Mouse (Mus musculus) thymus, postnatal 10 days (tissue): ENCODE data around the gene Zfpl1.

Experiments used
- DNase-seq, 2 experiments: peaks; one replicate each; pipeline ENCODE4 v3.0.0; 2021; ENCODE audit warnings: low spot score in 2 of 2

Gene Zfpl1

DNA sequence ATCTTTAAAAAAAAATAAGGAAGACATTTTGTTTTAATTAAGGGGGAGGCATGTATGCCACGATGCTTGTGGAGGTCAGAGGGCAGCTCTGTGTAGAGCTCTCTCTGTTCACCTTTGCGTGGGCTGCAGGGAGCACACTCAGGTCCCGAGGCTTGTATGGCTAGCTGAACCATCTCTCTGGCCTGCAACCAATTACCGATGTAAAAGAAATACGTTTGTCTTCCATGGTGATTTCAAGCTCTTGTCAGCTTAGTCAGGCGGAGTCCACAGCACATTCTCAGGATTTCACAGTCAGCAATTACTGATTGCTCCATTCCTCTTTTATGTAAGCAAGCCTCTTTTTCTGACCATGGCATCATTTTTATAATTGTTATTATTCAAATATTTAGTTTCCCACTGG lies 16.4 kb upstream of the Zfpl1 start:
- no peak for DNase-seq

GRCm38 (mm10) chr19:6097847-6098246 lies 13.1 kb upstream of the Zfpl1 start:
- no peak for DNase-seq

DNA sequence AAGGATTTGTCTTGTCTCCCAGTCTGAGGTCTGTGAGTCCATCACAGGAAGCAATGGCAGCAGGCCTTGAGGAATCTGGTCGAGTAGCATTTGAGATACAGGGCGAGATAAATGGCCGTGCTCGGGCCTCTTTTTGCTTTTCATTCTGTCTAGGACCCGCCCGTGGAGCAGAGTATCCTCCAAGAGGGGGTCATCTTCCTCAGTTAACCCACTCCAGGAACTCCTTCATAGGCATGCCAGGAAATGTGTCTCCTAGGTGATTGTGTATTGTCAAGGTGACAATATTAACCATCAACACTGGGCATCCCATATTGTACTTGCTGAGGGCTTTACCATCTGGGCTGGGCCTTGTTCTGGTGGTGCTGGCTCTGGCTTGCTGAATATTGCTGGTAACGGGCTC lies 9.4 kb upstream of the Zfpl1 start, which contains the start of gene AC131692.1:
Gene AC131692.1, plus strand, starts transcription at position 301 of the 400 bp plus-strand sequence.
- no peak for DNase-seq

DNA sequence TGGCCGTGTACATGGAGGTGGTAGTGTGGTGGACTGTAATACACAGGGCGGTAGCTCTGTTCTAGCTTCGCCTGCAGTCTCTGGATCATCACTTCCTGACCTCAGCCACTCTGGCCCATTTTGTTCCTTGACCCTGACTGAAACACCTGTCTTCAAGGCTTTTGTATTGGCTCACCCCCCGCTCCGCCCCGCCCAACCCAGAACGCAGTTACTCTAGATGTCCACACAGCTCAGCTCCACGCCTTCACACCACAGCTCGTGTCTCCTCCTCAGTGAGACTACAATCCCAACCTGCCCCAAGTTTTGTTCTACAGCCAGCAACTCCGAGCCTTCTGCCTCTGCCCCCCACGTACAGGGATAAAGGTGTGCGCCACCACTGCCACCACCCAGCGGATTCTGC lies 4.1 kb upstream of the Zfpl1 start:
- DNase-seq: no peak

GRCm38 (mm10) chr19:6085417-6085879 lies 692 bp upstream of the Zfpl1 start:
- DNase-seq: peak; percentile 52 to 55

GRCm38 (mm10) chr19:6082156-6082555 lies 2.6 kb downstream of the Zfpl1 start, which contains the start of gene Gm28374:
Gene Gm28374, minus strand, starts transcription at chr19:6082256.
- DNase-seq: no peak

DNA sequence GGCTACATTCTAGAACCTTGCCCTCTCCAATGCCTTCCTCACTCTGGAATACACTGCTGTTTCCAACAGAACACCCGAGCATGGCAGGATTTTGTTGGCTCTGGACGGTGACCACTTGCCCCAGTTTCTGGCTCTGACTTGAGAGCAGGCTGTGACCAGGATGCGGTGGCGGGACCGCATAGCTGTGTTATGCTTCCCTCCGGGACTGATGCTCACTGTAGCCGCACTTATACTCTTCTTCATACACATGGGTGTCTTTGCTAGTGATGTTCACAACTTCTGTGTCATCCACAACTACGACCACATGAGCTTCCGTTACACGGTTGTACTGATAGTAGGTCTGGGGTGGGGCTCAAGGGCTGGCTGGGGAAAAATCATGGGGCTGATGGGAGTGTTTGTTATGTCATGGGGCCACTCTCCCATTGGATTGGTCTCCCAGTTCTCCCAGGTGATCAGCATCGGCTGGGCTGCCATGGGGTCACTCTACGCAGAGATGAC lies 4.7 kb downstream of the Zfpl1 start, which contains the start of gene Tmem262:
Gene Tmem262, plus strand, starts transcription at position 51 of the 498 bp plus-strand sequence.
- DNase-seq: no peak

- DNase-seq: peak; percentile 79 to 81
These were observed 8.0 kb downstream of the Zfpl1 start, which contains the start of gene Vps51 for GRCm38 (mm10) chr19:6076564-6077393. Gene Vps51, minus strand, starts transcription at chr19:6077231.

DNA sequence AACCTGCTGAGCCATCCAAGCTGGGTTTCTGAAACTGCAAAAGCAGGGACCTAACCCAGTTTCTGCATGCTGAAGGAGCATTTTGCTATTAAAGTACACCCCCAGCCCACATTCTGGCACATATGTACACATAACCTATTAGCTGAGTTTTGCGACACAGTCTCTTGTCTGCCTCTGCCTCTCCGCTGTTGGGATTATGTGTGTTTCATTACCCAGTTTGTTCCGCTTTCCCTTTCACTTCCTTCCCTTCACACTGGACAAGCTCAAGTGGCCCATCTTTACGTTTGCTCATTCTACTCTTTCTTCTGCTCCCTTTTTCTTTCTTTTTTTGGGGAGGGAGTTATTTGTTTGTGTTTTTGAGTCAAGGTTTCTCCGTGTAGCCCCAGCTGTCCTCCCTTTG lies 10.9 kb downstream of the Zfpl1 start:
- DNase-seq: no peak

GRCm38 (mm10) chr19:6071261-6071660 lies 13.5 kb downstream of the Zfpl1 start:
- no peak for DNase-seq

GRCm38 (mm10) chr19:6070571-6071250 lies 14.0 kb downstream of the Zfpl1 start:
- DNase-seq: no peak

- DNase-seq: no peak
These were observed 14.9 kb downstream of the Zfpl1 start for GRCm38 (mm10) chr19:6069851-6070250.

DNA sequence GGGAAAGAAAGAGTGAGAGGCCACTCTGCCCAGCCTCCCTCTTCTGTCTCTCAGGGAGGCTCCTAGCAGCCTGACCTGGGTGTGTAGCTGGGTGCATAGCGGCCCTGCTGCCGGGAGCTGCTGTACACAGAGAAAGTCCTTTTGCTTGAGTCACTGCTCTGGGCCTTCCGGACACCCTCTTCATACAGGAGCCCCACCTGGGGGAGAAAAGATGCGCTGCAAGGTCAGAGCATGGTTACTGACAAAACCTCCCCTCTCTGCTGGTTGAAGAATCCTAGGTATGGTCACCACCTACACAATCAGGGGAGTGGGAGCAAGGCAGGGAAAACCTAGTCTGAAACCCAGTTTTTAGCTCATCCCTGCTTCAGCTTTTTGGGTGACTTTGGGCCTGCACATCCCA lies 15.8 kb downstream of the Zfpl1 start:
- peak in 1 of 2 experiments; percentile 47 for DNase-seq

DNA sequence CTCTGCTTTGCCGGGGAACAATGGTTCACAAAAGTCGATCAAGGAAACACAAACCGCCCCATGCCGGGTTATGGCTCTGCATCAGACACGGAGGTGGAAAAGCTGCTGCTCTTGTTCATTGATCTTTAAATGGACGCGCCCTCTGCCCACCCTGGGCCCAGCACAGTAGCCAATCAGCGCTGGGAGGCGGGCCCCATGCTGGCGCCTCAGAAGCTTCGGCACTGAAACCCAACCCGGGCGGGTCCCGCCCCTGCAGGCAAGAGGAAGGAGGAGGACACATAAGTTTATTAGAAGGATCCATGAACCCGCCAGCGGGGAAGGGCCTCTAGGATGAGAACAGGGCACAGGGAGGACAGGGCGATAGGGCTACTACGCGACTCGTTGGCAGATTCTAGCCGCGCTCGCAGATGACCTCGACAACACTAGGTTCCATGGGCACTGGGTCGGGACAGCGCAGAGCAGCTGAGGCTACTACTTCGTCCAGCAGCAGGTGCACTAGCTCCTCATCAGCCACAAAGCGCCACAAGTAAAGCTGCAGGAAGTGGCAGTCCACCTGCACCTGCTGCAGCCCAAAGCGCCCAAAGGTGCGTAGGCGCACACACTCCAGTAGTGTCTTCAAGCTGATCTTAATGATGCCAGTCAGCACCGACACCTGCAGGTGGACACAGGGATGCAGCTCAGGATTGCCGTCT lies 16.9 kb downstream of the Zfpl1 start, which contains the start of gene Tm7sf2:
Gene Tm7sf2, minus strand, starts transcription at position 650 of the 692 bp plus-strand sequence.
- peak; percentile 81 to 83 for DNase-seq

- DNase-seq: peak; percentile 76 to 89
These were observed 17.6 kb downstream of the Zfpl1 start for GRCm38 (mm10) chr19:6067011-6067723.

GRCm38 (mm10) chr19:6066571-6066970 lies 18.2 kb downstream of the Zfpl1 start:
- no peak for DNase-seq

- DNase-seq: no peak
These were observed 21.7 kb downstream of the Zfpl1 start for GRCm38 (mm10) chr19:6063081-6063480.

DNA sequence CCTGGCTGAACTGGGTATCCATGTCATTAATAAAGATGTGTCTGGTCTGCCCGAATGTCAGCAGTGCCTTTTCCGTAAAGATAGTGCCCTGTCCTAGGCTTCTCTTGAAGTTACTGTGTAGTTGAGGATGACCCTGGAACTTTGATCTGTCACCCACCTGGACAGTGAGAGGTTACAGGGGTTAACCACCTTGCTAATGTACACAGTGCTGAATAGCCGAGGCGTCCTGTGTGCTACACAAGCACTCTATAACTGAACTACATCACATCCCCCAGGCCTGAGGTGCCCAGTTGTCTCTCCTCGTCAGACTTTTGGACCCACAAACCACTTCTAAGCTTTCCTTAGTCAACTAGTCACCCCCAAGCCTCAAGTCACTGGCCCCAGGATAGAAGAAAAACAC lies 22.3 kb downstream of the Zfpl1 start:
- no peak for DNase-seq

GRCm38 (mm10) chr19:6061641-6062302 lies 23.0 kb downstream of the Zfpl1 start:
- DNase-seq: peak; percentile 63 to 67

- DNase-seq: peak; percentile 91 to 92
These were observed 23.7 kb downstream of the Zfpl1 start, which contains the start of gene Znhit2 for GRCm38 (mm10) chr19:6061021-6061533. Gene Znhit2, plus strand, starts transcription at chr19:6061192.
